Mouse (Mus musculus) thymus, adult 2 months (tissue): ENCODE data around the gene Hgd.

ENCODE experiments used
- CTCF ChIP-seq: fragments of 200-500 bp; IDR thresholded peaks from 2 replicates; pipeline ENCODE4 v1.5.1; 2012; ENCODE audit warnings: mild to moderate bottlenecking, control low read depth, low read length, moderate library complexity, borderline replicate concordance; ENCODE audit not compliant: control insufficient read depth, poor library complexity, insufficient read depth; ENCODE audit errors: extremely low read depth
- POLR2A ChIP-seq: fragments of 200-500 bp; IDR thresholded peaks from 2 replicates; pipeline ENCODE4 v1.6.1; 2012; ENCODE audit warnings: mild to moderate bottlenecking, low read length, control low read depth, moderate library complexity; ENCODE audit not compliant: control insufficient read depth, poor library complexity, insufficient read depth; ENCODE audit errors: extremely low read depth

DNA sequence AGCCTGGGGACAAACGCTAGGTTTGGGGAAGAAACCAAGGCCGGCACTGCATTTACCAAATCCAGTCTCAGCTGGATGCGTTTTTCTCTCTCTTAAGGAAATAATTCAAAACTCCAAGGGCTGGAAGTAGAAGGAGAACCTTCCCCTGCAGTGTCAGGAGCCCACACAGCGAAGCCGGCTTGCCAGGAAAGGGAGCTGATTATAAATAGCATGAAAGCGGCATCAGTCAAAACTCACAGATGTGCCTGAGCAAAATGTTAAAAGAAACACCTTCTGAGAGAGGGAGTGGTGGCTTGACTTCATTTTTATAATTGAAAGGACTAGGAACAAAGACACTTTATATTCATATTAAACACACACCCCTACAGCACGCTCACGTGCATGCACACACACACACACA is 30.4 kb downstream of the Hgd start:
- TF ChIP-seq CTCF, result no peak
- no peak for TF ChIP-seq POLR2A
